ENCODE assay signal across 24 mouse cellular contexts in genomic region chr14:10568937-10569552, GRCm38 (mm10).
"Had no signal": no experiment of that assay in that cellular context is flagged by ENCODE, and none has a peak within 500 bp of the region (broad histone marks: within the 10 kb centered on the region; RNA-seq: fewer than 3 reads in every experiment).

No protein-coding gene starts in this region.

- ATAC-seq: hindbrain, embryonic 16.5 days; inflammation-experienced regulatory T-cells, adult 6 months had no signal

- H3K27me3 ChIP-seq: heart, embryonic 12.5 days; hindbrain, embryonic 12.5 days; limb, embryonic 12.5 days; liver, embryonic 13.5 days had no signal

- H3K36me3 ChIP-seq: heart, embryonic 12.5 days; hindbrain, embryonic 10.5 days; hindbrain, embryonic 12.5 days; limb, embryonic 10.5 days; limb, embryonic 12.5 days; liver, embryonic 13.5 days had no signal

- H3K9ac ChIP-seq: heart, embryonic 12.5 days; hindbrain, embryonic 12.5 days; hindbrain, embryonic 14.5 days; limb, embryonic 12.5 days; liver, embryonic 13.5 days had no signal

- H3K4me3 ChIP-seq: heart, adult 2 months; heart, embryonic 12.5 days; hindbrain, embryonic 10.5 days; hindbrain, embryonic 12.5 days; layer of hippocampus, adult 2 months; left cerebral cortex, adult 2 months; limb, embryonic 10.5 days; limb, embryonic 12.5 days; liver, embryonic 13.5 days had no signal

- H3K4me1 ChIP-seq: heart, embryonic 12.5 days; hindbrain, embryonic 10.5 days; hindbrain, embryonic 12.5 days; limb, embryonic 10.5 days; limb, embryonic 12.5 days; liver, embryonic 13.5 days had no signal

- H3K9me3 ChIP-seq: hindbrain, embryonic 10.5 days; hindbrain, embryonic 12.5 days; limb, embryonic 10.5 days; limb, embryonic 12.5 days; liver, embryonic 13.5 days had no signal

- H3K27ac ChIP-seq: heart, adult 2 months; hindbrain, embryonic 10.5 days; hindbrain, embryonic 12.5 days; hindbrain, embryonic 14.5 days; layer of hippocampus, adult 2 months; left cerebral cortex, adult 2 months; limb, embryonic 10.5 days; limb, embryonic 12.5 days; liver, embryonic 13.5 days had no signal

- DNase-seq: gastrocnemius, postnatal 14 days; gastrocnemius, postnatal 36 days; heart, adult 11 months; heart, adult 2 months; heart, postnatal 10 days; heart, postnatal 4 days; kidney, adult 18-20 months; kidney, adult 8-10 months; kidney, postnatal 10 days; kidney, postnatal 25 days; kidney, postnatal 4 days; liver; liver, embryonic 13.5 days had no signal

- H3K4me2 ChIP-seq: heart, embryonic 12.5 days; hindbrain, embryonic 12.5 days; hindbrain, embryonic 14.5 days; limb, embryonic 12.5 days; liver, embryonic 11.5 days; liver, embryonic 13.5 days had no signal
